Mouse (Mus musculus): ENCODE data around the gene Cfap45. TPM values are rescaled to one million over a fixed set of nuclear protein-coding genes. Genes with fewer than 3 reads are reported as not detected.

Gene Cfap45
- polyA plus RNA-seq, 1 experiment from 2014 or later = 1.1 TPM

DNA sequence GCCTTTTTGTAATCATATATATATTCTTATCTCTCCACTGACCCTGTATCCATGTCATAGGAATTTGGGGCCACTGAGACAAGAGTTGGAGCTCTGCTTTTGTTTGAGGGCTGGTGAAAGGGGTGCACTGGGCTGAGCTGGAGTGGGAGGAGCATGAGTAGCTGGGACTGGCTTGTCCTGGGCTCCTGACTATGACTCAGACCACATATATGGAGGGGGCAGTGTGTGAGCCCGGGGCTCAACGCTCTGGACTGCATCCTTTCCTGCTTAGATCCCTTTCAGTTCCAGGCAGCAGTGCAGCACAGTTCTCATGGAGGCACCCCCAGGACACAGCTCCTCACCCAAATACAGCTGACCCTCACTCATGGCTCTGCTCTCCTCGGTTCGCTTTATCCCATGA lies 25.5 kb downstream of the Cfap45 start:
- ATAC-seq (ENCODE audit: insufficient number of reproducible peaks, insufficient read depth, low FRiP score, low TSS enrichment) = no peak
- no peak overlapping the region for H3K9ac ChIP-seq
- 85% methylated on average over 4 of the region's 4 CpGs for whole genome bisulfite sequencing

DNA sequence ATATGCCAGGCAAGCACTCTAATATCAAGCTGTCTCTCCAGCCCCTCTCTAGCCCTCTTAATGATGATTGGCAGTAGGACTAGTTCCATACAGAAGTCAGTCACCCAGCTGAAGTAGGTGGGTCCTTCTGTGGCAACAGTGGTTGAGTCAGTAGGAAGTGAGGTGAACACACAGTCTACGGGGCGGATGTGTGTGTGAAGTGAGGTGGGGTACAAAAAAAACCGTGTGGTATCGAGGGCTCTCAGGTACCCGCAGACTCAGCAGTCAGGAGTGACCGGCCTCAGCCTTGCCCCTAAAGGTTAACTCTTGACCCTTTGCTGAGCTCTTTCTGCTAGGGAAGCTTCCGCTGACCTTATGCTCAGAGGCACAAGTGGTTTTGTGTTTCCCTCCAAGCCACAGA lies 27.9 kb downstream of the Cfap45 start:
- H3K27ac ChIP-seq = no peak overlapping the region
- H3K9me3 ChIP-seq = no peaks in the 10 kb centered on the region
- peaks cover 25% of the 10 kb centered on the region for H3K4me1 ChIP-seq
- WGBS = 17% methylated on average over 7 of the region's 7 CpGs
- H3K9ac ChIP-seq = no peak overlapping the region
- no peaks in the 10 kb centered on the region for H3K36me3 ChIP-seq
- no peak overlapping the region for H3K4me3 ChIP-seq
- peaks cover 9% of the 10 kb centered on the region; the same call in 1 of the 2 replicates for H3K27me3 ChIP-seq
- H3K4me2 ChIP-seq (replicated peaks) = no peak overlapping the region
- ATAC-seq (ENCODE audit: insufficient number of reproducible peaks, insufficient read depth, low FRiP score, low TSS enrichment) = no peak

More for the DNA sequence above, 25.5 kb downstream of the Cfap45 start:
- Histone ChIP-seq H3K4me3 (no peak overlapping the region), H3K36me3 (no peaks in the 10 kb centered on the region), H3K4me1 (peaks cover 17% of the 10 kb centered on the region; the same call in 1 of the 2 replicates), H3K27ac (no peak overlapping the region), H3K9me3 (no peaks in the 10 kb centered on the region), H3K27me3 (0 out of 2 replicates have a peak, but pooled peaks cover 10% of the 10 kb centered on the region), H3K4me2 (replicated peaks) (no peak overlapping the region)

- 0 out of 2 replicates have a peak overlapping the region, but pooled peaks have one; percentile 50 for H3K4me2 ChIP-seq (replicated peaks)
- H3K27ac ChIP-seq = no peak overlapping the region
- 13% methylated on average over 2 of the region's 2 CpGs for WGBS
- H3K27me3 ChIP-seq = peaks cover 9% of the 10 kb centered on the region; the same call in 1 of the 2 replicates
- no peaks in the 10 kb centered on the region for H3K9me3 ChIP-seq
- H3K36me3 ChIP-seq = no peaks in the 10 kb centered on the region
- H3K9ac ChIP-seq = no peak overlapping the region; the same call in 1 of the 2 replicates
- no peak for ATAC-seq (ENCODE audit: insufficient number of reproducible peaks, insufficient read depth, low FRiP score, low TSS enrichment)
- peaks cover 25% of the 10 kb centered on the region for H3K4me1 ChIP-seq
- H3K4me3 ChIP-seq = no peak overlapping the region
These were observed 28.7 kb downstream of the Cfap45 start for GRCm38 (mm10) chr1:172549314-172549713.

DNA sequence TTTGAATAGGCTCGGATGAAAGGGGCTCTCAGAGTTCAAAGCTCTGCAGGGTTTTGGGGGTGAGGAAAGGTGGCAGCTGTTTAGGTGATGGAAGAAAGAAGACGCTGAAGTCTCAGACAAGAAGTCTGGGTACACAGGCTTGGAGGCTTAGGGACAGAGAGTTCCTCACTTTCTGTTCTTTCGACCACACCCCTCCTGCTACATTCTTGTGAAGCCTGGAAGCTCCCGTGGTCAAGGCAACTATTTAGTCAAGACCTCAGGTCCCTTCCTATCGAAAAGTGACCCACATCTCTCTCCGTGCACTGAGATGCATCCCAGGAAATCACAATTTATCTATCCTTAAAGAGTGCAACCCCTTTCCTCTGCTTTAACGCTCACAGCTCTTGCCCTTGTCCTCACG lies 29.1 kb downstream of the Cfap45 start:
- ATAC-seq (ENCODE audit: insufficient number of reproducible peaks, insufficient read depth, low FRiP score, low TSS enrichment) = no peak
- H3K36me3 ChIP-seq = no peaks in the 10 kb centered on the region
- H3K4me3 ChIP-seq = peak overlapping the region; percentile 33
- H3K4me1 ChIP-seq = peaks cover 25% of the 10 kb centered on the region
- H3K27me3 ChIP-seq = peaks cover 9% of the 10 kb centered on the region; the same call in 1 of the 2 replicates
- peak overlapping the region; percentile 29; the same call in 1 of the 2 replicates for H3K9ac ChIP-seq
- peak overlapping the region; percentile 50 for H3K4me2 ChIP-seq (replicated peaks)
- 7% methylated on average over 8 of the region's 8 CpGs for WGBS
- no peaks in the 10 kb centered on the region for H3K9me3 ChIP-seq
- no peak overlapping the region for H3K27ac ChIP-seq

DNA sequence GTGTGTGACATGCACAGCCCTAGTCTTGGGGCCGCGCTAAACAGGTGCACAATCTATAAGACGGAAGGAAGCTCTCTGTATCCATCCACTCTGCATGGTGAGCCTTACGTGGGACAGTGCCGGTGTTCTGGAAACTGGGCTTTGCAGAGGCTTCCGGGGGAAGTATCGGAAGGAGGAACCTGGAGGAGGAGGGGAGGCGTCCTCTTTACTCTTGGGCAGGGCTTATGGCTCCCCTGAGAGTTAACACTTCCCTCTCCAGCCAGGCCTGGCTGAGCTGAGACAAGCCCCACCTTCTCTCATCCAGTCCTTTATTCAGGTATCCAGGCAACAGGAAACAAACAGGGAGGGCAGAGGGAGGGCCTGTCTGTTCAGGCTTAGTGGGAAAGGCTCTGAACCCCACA lies 29.9 kb downstream of the Cfap45 start:
- H3K9ac ChIP-seq = peak overlapping the region; percentile 29
- peak; percentile 75 for ATAC-seq (ENCODE audit: insufficient number of reproducible peaks, insufficient read depth, low FRiP score, low TSS enrichment)
- H3K27ac ChIP-seq = no peak overlapping the region
- H3K9me3 ChIP-seq = no peaks in the 10 kb centered on the region
- H3K36me3 ChIP-seq = no peaks in the 10 kb centered on the region
- H3K27me3 ChIP-seq = peaks cover 9% of the 10 kb centered on the region; the same call in 1 of the 2 replicates
- peak overlapping the region; percentile 33 for H3K4me3 ChIP-seq
- H3K4me2 ChIP-seq (replicated peaks) = peak overlapping the region; percentile 50
- peaks cover 25% of the 10 kb centered on the region for H3K4me1 ChIP-seq
- under 1% methylated on average over 8 of the region's 8 CpGs for WGBS

GRCm38 (mm10) chr1:172551009-172551408 lies 30.4 kb downstream of the Cfap45 start:
- peaks cover 9% of the 10 kb centered on the region; the same call in 1 of the 2 replicates for H3K27me3 ChIP-seq
- H3K4me3 ChIP-seq = peak overlapping the region; percentile 33; the same call in 1 of the 2 replicates
- peaks cover 25% of the 10 kb centered on the region for H3K4me1 ChIP-seq
- H3K9me3 ChIP-seq = no peaks in the 10 kb centered on the region
- 0 out of 2 replicates have a peak overlapping the region, but pooled peaks have one; percentile 29 for H3K9ac ChIP-seq
- H3K36me3 ChIP-seq = no peaks in the 10 kb centered on the region
- 58% methylated on average over 7 of the region's 7 CpGs for WGBS
- ATAC-seq (ENCODE audit: insufficient number of reproducible peaks, insufficient read depth, low FRiP score, low TSS enrichment) = no peak
- H3K27ac ChIP-seq = no peak overlapping the region
- H3K4me2 ChIP-seq (replicated peaks) = peak overlapping the region; percentile 50

GRCm38 (mm10) chr1:172552623-172553022 lies 32.0 kb downstream of the Cfap45 start:
- no peak overlapping the region for H3K27ac ChIP-seq
- no peak overlapping the region for H3K9ac ChIP-seq
- no peak for ATAC-seq (ENCODE audit: insufficient number of reproducible peaks, insufficient read depth, low FRiP score, low TSS enrichment)
- no peak overlapping the region for H3K4me3 ChIP-seq
- H3K9me3 ChIP-seq = no peaks in the 10 kb centered on the region
- H3K36me3 ChIP-seq = no peaks in the 10 kb centered on the region
- peaks cover 25% of the 10 kb centered on the region for H3K4me1 ChIP-seq
- 60% methylated on average over 1 of the region's 1 CpGs for WGBS
- peaks cover 9% of the 10 kb centered on the region for H3K27me3 ChIP-seq
- no peak overlapping the region for H3K4me2 ChIP-seq (replicated peaks)

GRCm38 (mm10) chr1:172555638-172556037 lies 35.0 kb downstream of the Cfap45 start, which contains the start of gene Vsig8:
Vsig8 (plus strand) TSS chr1:172555938.
- 75% methylated on average over 11 of the region's 11 CpGs for WGBS
- Histone ChIP-seq H3K9me3 (no peaks in the 10 kb centered on the region), H3K4me1 (peaks cover 12% of the 10 kb centered on the region), H3K27ac (no peak within 1 kb of the TSS), H3K4me3 (no peak within 1 kb of the TSS), H3K9ac (no peak within 1 kb of the TSS), H3K4me2 (replicated peaks) (no peak within 1 kb of the TSS), H3K27me3 (peaks cover 18% of the 10 kb centered on the region), H3K36me3 (no peaks in the 10 kb centered on the region)
- ATAC-seq (ENCODE audit: insufficient number of reproducible peaks, insufficient read depth, low FRiP score, low TSS enrichment) = no peak

DNA sequence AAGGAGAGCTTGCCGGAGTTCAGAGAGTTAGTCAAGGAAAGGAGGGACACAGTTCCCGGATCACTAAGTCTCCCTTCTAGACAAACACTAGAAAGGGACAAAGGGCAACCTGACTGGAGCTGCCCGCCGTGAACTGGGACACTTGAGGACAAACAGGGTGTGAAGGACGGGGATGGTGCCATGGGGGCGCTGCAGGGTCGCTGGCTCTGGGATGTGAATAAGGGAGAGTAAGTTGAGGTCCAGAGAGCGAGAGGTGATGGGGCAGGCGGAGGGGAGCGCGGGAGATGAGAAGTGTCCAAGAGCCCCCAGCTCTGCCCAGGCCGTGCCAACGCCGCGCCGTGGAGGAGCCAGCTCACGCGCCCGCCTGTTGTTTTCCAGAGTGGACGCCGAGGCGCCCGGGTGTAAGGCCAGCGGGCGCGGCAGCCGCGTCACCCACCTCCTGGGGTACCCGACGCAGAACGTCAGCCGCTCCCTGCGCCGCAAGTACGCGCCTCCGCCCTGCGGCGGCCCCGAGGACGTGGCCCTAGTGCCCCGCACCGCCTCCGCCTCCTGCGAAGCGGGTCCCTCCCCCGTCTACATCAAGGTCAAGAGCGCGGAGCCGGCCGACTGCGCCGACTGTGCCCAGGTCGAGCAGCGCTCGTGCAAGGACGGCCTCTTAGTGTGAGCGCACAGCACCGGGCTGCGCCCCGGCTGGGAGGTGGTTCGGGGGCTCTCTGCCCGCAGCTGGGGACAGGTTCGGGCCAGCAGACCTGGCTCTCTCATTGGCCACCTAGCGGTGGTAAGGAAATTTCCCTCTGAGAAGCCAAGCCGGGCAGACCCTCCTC lies 42.3 kb downstream of the Cfap45 start:
- Histone ChIP-seq H3K9ac (peak overlapping the region; percentile 62), H3K4me3 (peak overlapping the region; percentile 60), H3K36me3 (no peaks in the 10 kb centered on the region), H3K27me3 (peaks cover 42% of the 10 kb centered on the region), H3K4me2 (replicated peaks) (peak overlapping the region; percentile 98), H3K27ac (no peak overlapping the region), H3K4me1 (peaks cover 11% of the 10 kb centered on the region), H3K9me3 (no peaks in the 10 kb centered on the region)
- under 1% methylated on average over 66 of the region's 66 CpGs for WGBS
- peak; percentile 82 for ATAC-seq (ENCODE audit: insufficient number of reproducible peaks, insufficient read depth, low FRiP score, low TSS enrichment)

- Histone ChIP-seq H3K27ac (no peak overlapping the region), H3K36me3 (no peaks in the 10 kb centered on the region), H3K9me3 (no peaks in the 10 kb centered on the region), H3K4me1 (peaks cover 14% of the 10 kb centered on the region), H3K4me2 (replicated peaks) (peak overlapping the region; percentile 98), H3K9ac (peak overlapping the region; percentile 62), H3K4me3 (peak overlapping the region; percentile 60), H3K27me3 (peaks cover 42% of the 10 kb centered on the region)
- ATAC-seq (ENCODE audit: insufficient number of reproducible peaks, insufficient read depth, low FRiP score, low TSS enrichment) = no peak; the same call in 1 of the 2 replicates
- WGBS = 6% methylated on average over 10 of the region's 10 CpGs
These were observed 42.8 kb downstream of the Cfap45 start for GRCm38 (mm10) chr1:172563465-172563828.

DNA sequence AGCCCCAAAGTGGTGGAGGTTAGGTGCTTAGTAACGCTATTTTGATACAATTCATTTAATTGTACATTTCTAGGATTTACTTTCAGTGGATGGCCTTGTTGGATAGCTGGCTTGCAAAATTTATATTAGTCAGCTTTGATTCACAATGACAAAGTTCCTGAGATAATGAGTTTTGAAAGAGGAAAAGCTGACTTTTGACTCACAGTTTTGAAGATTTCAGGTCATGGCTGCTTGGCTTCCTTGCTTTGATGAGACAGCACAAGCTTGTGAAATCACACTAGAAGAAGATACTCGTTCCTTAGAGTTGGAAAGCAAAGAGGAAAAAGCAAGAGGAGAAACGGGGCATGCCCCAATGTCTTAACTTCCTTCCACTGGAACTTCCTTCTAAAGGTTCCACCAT lies 45.5 kb downstream of the Cfap45 start:
- ATAC-seq (ENCODE audit: insufficient number of reproducible peaks, insufficient read depth, low FRiP score, low TSS enrichment) = no peak
- WGBS = 68% methylated on average over 3 of the region's 3 CpGs
- H3K9me3 ChIP-seq = no peaks in the 10 kb centered on the region
- no peak overlapping the region for H3K4me2 ChIP-seq (replicated peaks)
- H3K27me3 ChIP-seq = peaks cover 23% of the 10 kb centered on the region
- H3K4me3 ChIP-seq = no peak overlapping the region
- no peak overlapping the region for H3K27ac ChIP-seq
- H3K36me3 ChIP-seq = no peaks in the 10 kb centered on the region
- H3K4me1 ChIP-seq = peaks cover 17% of the 10 kb centered on the region
- H3K9ac ChIP-seq = no peak overlapping the region

DNA sequence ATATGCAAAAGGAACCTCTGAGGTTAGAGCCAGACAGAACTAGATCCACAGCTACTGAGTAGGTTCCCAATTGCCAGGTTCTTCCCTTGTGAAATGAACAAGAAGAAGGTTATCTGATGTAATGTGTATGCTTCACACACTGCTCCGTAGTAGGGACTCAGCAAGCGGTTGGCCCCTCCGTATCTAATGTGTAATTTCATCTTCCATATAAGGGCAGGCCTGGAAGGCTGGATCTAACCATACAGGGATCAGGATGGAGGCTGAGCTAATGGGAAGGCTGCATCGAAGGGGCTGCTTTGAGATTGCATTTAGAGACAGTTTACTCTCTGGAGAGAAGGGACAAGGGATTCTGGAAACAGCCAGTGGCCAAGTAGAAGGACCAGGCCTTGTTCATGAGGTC lies 47.2 kb downstream of the Cfap45 start:
- Histone ChIP-seq H3K4me2 (replicated peaks) (no peak overlapping the region), H3K4me3 (no peak overlapping the region)
- WGBS = 42% methylated on average over 4 of the region's 4 CpGs

More for the DNA sequence above, 47.2 kb downstream of the Cfap45 start:
- H3K27me3 ChIP-seq = peaks cover 7% of the 10 kb centered on the region
- H3K9me3 ChIP-seq = no peaks in the 10 kb centered on the region
- no peak overlapping the region for H3K27ac ChIP-seq
- H3K36me3 ChIP-seq = no peaks in the 10 kb centered on the region
- H3K9ac ChIP-seq = no peak overlapping the region
- ATAC-seq (ENCODE audit: insufficient number of reproducible peaks, insufficient read depth, low FRiP score, low TSS enrichment) = no peak
- peaks cover 6% of the 10 kb centered on the region; the same call in 1 of the 2 replicates for H3K4me1 ChIP-seq
